Mouse (Mus musculus) monocyte, adult 59 days (primary cell): Measurements from ENCODE around the gene Pinlyp. TPM values are rescaled to one million over a fixed set of nuclear protein-coding genes. Genes with fewer than 3 reads are reported as not detected.

Experiments
- total RNA-seq, 2 experiments: library from RNA; stranded (reverse); gene quantifications; one replicate each; pipeline ENCODE4 v1.2.4; 2023

Pinlyp gene
- not detected for total RNA-seq

DNA sequence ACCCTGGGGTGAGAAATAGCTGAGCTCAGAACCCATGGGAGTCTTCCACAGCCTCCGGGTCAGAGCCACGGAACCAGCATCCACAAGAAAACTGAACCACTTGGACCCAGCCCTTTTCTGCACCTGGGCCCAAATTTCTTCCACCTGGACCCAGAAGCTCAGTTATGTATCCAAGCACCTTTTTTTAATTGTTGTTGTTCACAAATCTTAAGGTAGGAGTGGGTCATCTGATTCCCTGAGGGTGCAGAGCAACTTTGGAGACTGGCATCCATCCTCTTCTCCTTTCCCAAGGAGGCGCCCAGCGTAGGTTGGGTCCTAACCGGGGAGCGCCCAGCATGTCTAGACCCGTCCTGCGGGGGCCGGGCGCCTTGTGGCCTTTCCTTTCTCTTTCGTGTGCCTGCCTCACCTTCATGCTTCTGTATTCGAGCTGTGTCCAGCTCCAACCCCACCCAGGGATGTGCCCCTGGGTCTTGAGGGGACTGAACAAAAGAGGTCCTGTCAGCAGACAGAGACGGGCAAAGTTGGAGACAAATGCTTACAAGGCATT lies at the start of gene Pinlyp, which contains the start of gene Xrcc1:
Gene Pinlyp, minus strand, starts transcription at position 51 of the 547 bp plus-strand sequence.
Gene Xrcc1, plus strand, starts transcription at position 222 of the 547 bp plus-strand sequence.

DNA sequence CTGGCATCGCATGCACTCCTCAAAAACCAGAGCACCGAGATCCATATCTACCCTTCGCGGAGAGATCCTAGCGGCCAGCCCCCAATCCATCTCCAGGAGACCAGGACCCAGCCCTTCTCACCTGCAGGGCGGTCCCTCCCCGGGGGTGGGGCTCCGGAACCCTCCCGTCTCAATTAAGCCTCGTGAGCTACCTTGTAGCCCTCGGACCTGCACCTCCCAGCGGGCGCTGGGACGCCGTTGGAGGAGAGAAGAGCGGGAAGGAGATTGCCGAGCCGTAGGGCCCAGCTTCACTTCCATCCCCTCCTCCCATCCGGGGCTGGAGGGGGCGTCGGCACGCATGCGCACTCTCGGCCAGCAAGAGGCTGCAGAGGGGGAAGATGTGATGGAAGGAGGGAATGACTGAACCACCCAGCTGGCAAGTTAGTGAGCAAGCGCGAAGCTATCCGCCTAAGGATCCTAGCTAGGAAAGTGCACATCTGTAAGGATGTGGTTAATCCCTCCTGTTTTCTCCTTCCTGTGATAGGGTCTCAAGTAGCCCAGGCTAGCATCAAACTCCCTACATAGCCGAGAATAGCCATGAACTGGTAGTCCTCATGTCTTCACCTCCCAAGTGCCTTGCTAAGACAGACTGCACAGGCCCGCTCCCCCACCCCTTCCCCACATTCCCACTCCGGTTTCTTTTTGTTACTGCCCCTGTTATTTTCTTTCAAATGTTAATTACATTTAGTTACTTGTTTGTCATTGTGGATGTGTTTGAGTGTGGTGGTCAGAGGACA lies 41.6 kb upstream of the Pinlyp start, which contains the start of the genes Ethe1 and Zfp575:
Gene Ethe1, plus strand, starts transcription at position 214 of the 776 bp plus-strand sequence.
Gene Zfp575, minus strand, starts transcription at position 312 of the 776 bp plus-strand sequence.

DNA sequence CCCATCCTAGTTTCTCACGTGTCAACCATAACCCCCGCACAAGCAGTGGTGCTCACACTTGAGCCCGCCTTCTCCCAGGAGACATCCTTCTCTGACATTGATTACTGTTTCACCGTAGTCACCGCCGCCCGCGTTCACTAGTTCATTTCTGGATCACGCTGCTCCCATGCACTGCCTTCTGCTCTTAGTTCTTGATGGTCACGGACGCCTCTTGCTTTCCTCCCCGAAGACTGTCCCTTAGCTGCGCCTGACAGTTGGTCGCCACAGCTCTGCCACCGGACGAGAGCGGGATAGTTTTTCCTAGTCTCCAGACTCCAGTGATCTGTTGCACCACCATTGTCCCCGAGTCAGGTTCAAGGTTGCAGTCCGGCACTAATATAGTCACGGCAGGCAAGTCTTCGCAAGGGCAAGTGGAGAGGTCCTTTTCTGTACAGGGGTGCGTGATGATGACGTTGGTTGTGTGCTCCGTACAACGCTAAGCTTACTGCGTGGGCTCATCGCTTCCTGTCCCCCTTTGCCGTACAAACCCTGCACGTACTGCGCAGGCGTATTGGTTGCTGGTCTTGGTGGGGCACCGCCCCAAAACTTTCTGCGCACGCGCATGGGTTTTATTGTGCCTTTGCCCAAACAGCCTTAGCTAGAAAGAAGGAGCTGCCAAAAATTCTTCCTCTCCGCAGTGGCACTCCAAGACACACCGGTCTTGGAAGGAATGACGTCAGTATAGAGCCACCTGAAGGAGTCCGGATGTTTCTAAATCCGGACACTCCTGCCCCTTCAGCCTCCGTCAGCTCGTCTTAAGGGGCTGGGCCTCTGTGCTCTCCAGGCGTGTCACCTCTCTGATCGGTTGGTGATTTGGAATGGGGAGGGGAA lies 15.6 kb downstream of the Pinlyp start, which contains the start of gene Irgq:
Gene Irgq, plus strand, starts transcription at position 628 of the 870 bp plus-strand sequence.

DNA sequence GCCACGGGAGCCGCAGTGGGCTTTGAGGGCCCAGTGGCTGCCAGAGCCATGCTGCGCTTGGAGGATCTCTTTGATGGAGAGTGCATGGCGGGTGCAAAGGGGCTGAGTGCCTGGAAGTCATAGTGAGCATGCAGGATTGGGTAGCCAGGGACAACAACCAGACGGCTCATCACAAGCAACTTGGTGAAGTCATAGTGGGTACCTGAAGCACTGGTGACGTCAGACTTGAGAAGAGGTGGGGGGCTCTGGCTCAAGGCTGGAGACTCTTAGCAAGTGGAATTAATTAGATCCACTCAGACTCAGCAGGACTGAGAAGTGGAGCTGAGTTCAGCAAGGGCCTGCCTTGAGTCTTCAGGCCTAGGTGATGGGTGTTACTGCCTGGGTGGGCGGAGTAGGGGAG lies 33.6 kb downstream of the Pinlyp start, which contains the start of gene AC161166.1:
Gene AC161166.1, minus strand, starts transcription at position 101 of the 400 bp plus-strand sequence.

DNA sequence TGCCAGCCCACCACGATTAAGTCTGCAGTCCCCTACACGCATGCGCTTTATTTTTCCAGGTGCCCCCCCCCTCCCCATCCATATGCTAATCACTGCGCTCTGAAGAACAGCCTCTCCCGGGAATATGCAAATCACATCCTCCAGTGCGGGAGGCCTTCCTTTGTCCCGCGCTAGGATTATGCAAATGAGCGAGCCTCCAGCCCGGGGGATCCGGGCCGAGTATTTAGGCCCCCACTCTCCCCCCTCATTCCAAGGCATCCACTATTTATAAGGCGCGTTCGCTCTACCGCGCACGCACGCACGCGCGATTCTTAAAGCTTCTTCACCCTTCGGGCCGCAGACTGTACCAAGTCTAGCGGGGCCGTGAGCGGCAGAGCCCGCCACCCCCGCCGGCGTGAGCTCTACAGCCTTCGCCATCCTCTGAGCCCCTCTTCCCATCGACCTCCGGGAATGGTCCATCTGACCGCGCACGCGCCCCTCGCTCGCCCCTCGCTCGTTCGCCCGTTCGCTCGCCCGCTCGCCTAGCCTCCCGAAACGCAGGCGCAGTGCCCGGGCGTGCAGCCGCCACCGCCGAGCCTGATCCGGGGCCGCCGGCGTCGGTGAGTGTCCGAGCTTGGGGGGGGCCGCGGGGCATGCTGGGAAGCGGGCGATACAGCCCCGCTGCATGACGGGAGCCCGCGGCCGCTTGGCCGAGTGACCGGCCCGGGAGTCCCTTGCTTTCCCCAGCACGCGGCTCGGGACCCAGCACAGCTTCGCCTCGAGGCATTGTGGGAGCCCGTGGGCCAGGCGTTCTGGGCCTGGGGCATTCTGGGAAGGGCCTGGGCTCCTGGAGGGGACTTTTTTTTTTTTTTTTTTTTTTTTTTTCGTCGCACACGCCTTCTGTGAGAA lies 38.8 kb downstream of the Pinlyp start, which contains the start of gene Zfp428:
Gene Zfp428, plus strand, starts transcription at position 169 of the 888 bp plus-strand sequence.

Other genes with a start within 250 kb of the Pinlyp start
- 1 to 10 TPM; 5.7 to 8.2 TPM for gene Zfp61, start 244.9 kb downstream of the Pinlyp start, total RNA-seq
- 1 to 10 TPM; 1.8 to 2.2 TPM for gene Zfp94, start 229.5 kb downstream of the Pinlyp start, total RNA-seq
- gene Tescl, start 212.2 kb downstream of the Pinlyp start, total RNA-seq: not detected
- gene Lypd5, start 196.9 kb downstream of the Pinlyp start, total RNA-seq: not detected
- gene Kcnn4, start 175.9 kb downstream of the Pinlyp start, total RNA-seq: 10 to 100 TPM; 12.7 to 20.6 TPM
- gene Smg9, start 146.5 kb downstream of the Pinlyp start, total RNA-seq: 10 to 100 TPM; 55.8 to 62.5 TPM
- gene Irgc1, start 93.8 kb downstream of the Pinlyp start, total RNA-seq: 1 to 10 TPM; 3.3 to 8.2 TPM
- gene Plaur, start 83.6 kb downstream of the Pinlyp start, total RNA-seq: 100 to 1,000 TPM; 744 to 846 TPM
- gene Cadm4, start 64.1 kb downstream of the Pinlyp start, total RNA-seq: not detected
- gene Zfp428, start 39.1 kb downstream of the Pinlyp start, total RNA-seq: under 1 TPM; 0.55 to 0.61 TPM
- not detected for gene AC161166.1, start 33.7 kb downstream of the Pinlyp start, total RNA-seq
- gene Irgq, start 15.4 kb downstream of the Pinlyp start, total RNA-seq: 1 to 10 TPM; 6.0 to 6.3 TPM
- 10 to 100 TPM; 35.1 to 39.1 TPM for gene Xrcc1, start 171 bp upstream of the Pinlyp start, total RNA-seq
- 10 to 100 TPM; 34.1 to 40.4 TPM for gene Ethe1, start 41.4 kb upstream of the Pinlyp start, total RNA-seq
- not detected for gene Zfp575, start 41.5 kb upstream of the Pinlyp start, total RNA-seq
- 1 to 10 TPM; 7.5 to 7.8 TPM for gene Phldb3, start 64.6 kb upstream of the Pinlyp start, total RNA-seq
- gene Lypd3, start 90.4 kb upstream of the Pinlyp start, total RNA-seq: not detected
- gene Tex101, start 130.6 kb upstream of the Pinlyp start, total RNA-seq: not detected
- under 1 TPM in 1 of 2 experiments, not detected in 1; 0.45 TPM for gene BC049730, start 163.1 kb upstream of the Pinlyp start, total RNA-seq
- gene Gm4763, start 180.8 kb upstream of the Pinlyp start, total RNA-seq: under 1 TPM; 0.67 to 0.92 TPM
- 100 to 1,000 TPM; 165 to 189 TPM for gene Cd177, start 214.2 kb upstream of the Pinlyp start, total RNA-seq
- not detected for gene Ceacam10, start 231.1 kb upstream of the Pinlyp start, total RNA-seq